8 mouse cellular contexts compared by ENCODE assay signal in genomic region chr4:34551098-34551809, GRCm38 (mm10). TPM values are rescaled to one million over a fixed set of nuclear protein-coding genes. Genes with fewer than 3 reads are reported as not detected.
DNase-seq lines count a peak whose midpoint lies in the region; ATAC-seq and TF ChIP-seq lines count a peak whose summit lies in the region.

No protein-coding gene starts in this region.

- peak overlapping the region; percentile 78 for H3K4me2 ChIP-seq in heart, embryonic 11.5 days
- peak overlapping the region; percentile 51 for H3K4me2 ChIP-seq in kidney, embryonic 14.5 days (replicated peaks; ENCODE audit: low read depth, low read length)
- H3K4me2 ChIP-seq in neural tube, embryonic 15.5 days = peak overlapping the region; percentile 66

- TF ChIP-seq POLR2A in bone marrow macrophage, adult 2 months (IDR thresholded peaks at IDR 0.05; ENCODE audit: borderline replicate concordance, low read depth, low read length) = no peak
- TF ChIP-seq POLR2A in embryonic fibroblast, embryonic 13.5 days (IDR thresholded peaks at IDR 0.05; ENCODE audit: low read depth, low read length) = peak; percentile 64; the same call in 1 of the 2 replicates
- TF ChIP-seq POLR2A in lung, adult 2 months (IDR thresholded peaks at IDR 0.05; ENCODE audit: borderline replicate concordance, extremely low read depth, low read depth, low read length) = no peak

- under 1% methylated on average over 48 of the region's 50 CpGs for WGBS in heart, embryonic 11.5 days (ENCODE audit: insufficient replicate concordance)
- WGBS in kidney, embryonic 14.5 days = 1% methylated on average over 48 of the region's 50 CpGs
- 1% methylated on average over 50 of the region's 50 CpGs for WGBS in lung, adult 2 months
- WGBS in neural tube, embryonic 15.5 days = under 1% methylated on average over 44 of the region's 50 CpGs

- H3K27me3 ChIP-seq in heart, embryonic 11.5 days (ENCODE audit: control insufficient read depth, insufficient read depth, low read length) = no peaks in the 10 kb centered on the region
- H3K27me3 ChIP-seq in kidney, embryonic 14.5 days (ENCODE audit: control insufficient read depth, insufficient read depth, low read length) = no peaks in the 10 kb centered on the region
- H3K27me3 ChIP-seq in neural tube, embryonic 15.5 days (replicated peaks) = no peaks in the 10 kb centered on the region

- H3K27ac ChIP-seq in bone marrow macrophage, adult 2 months (ENCODE audit: insufficient read depth, low read depth, low read length) = peak overlapping the region; percentile 88
- peak overlapping the region; percentile 96 for H3K27ac ChIP-seq in embryonic fibroblast, embryonic 13.5 days (ENCODE audit: insufficient read depth, low read length)
- peak overlapping the region; percentile 92 for H3K27ac ChIP-seq in heart, embryonic 11.5 days (ENCODE audit: low read depth, low read length)
- peak overlapping the region; percentile 94 for H3K27ac ChIP-seq in kidney, embryonic 14.5 days (ENCODE audit: low read depth, low read length)
- peak overlapping the region; percentile 95 for H3K27ac ChIP-seq in neural tube, embryonic 15.5 days (replicated peaks)

- peak; percentile 78 for DNase-seq in ES-CJ7 (ENCODE audit: low read depth, low spot score)
- DNase-seq in lung, adult 2 months = peak; percentile 52
- peak; percentile 53 to 69 for DNase-seq in thymus, postnatal 36 days

- ATAC-seq in heart, embryonic 11.5 days (replicated peaks; ENCODE audit: insufficient number of reproducible peaks, low FRiP score, low TSS enrichment) = peak; percentile 60
- peak; percentile 86 for ATAC-seq in kidney, embryonic 14.5 days (ENCODE audit: low FRiP score, low TSS enrichment)
- ATAC-seq in neural tube, embryonic 15.5 days (ENCODE audit: low FRiP score) = peak; percentile 53

- peak overlapping the region; percentile 99 for H3K9ac ChIP-seq in heart, embryonic 11.5 days (ENCODE audit: low read depth, low read length)
- H3K9ac ChIP-seq in kidney, embryonic 14.5 days (ENCODE audit: low read depth, low read length) = peak overlapping the region; percentile 99
- H3K9ac ChIP-seq in neural tube, embryonic 15.5 days (replicated peaks) = peak overlapping the region; percentile 99

- no peak for TF ChIP-seq CTCF in bone marrow macrophage, adult 2 months (IDR thresholded peaks at IDR 0.05; ENCODE audit: low read depth, low read length)
- TF ChIP-seq CTCF in embryonic fibroblast, embryonic 13.5 days (IDR thresholded peaks at IDR 0.05; ENCODE audit: borderline replicate concordance, insufficient read depth, low read length) = no peak
- TF ChIP-seq CTCF in lung, adult 2 months (IDR thresholded peaks at IDR 0.05; ENCODE audit: insufficient read depth, low read length) = no peak

- peaks cover 11% of the 10 kb centered on the region for H3K4me1 ChIP-seq in bone marrow macrophage, adult 2 months (ENCODE audit: control insufficient read depth, insufficient read depth, low read length)
- H3K4me1 ChIP-seq in embryonic fibroblast, embryonic 13.5 days (ENCODE audit: control insufficient read depth, insufficient read depth, low read length) = peaks cover 5% of the 10 kb centered on the region
- H3K4me1 ChIP-seq in heart, embryonic 11.5 days (ENCODE audit: control insufficient read depth, insufficient read depth, low read length) = peaks cover 15% of the 10 kb centered on the region
- peaks cover 14% of the 10 kb centered on the region for H3K4me1 ChIP-seq in kidney, embryonic 14.5 days (ENCODE audit: control insufficient read depth, insufficient read depth, low read length)
- peaks cover 14% of the 10 kb centered on the region for H3K4me1 ChIP-seq in lung, adult 2 months (ENCODE audit: control insufficient read depth, insufficient read depth, low read length)
- peaks cover 29% of the 10 kb centered on the region for H3K4me1 ChIP-seq in neural tube, embryonic 15.5 days

- H3K9me3 ChIP-seq in heart, embryonic 11.5 days (replicated peaks; ENCODE audit: control insufficient read depth, low read length) = no peaks in the 10 kb centered on the region
- no peaks in the 10 kb centered on the region for H3K9me3 ChIP-seq in kidney, embryonic 14.5 days (ENCODE audit: control insufficient read depth, low read length)
- H3K9me3 ChIP-seq in neural tube, embryonic 15.5 days (replicated peaks) = no peaks in the 10 kb centered on the region

- no peaks in the 10 kb centered on the region for H3K36me3 ChIP-seq in heart, embryonic 11.5 days (ENCODE audit: control insufficient read depth, insufficient read depth, low read length)
- H3K36me3 ChIP-seq in kidney, embryonic 14.5 days (ENCODE audit: control insufficient read depth, insufficient read depth, low read length) = peaks cover 5% of the 10 kb centered on the region; the same call in 1 of the 2 replicates
- H3K36me3 ChIP-seq in neural tube, embryonic 15.5 days = no peaks in the 10 kb centered on the region

- H3K4me3 ChIP-seq in bone marrow macrophage, adult 2 months (ENCODE audit: insufficient read depth, low read length) = peak overlapping the region; percentile 100
- H3K4me3 ChIP-seq in embryonic fibroblast, embryonic 13.5 days (ENCODE audit: insufficient read depth, low read length) = peak overlapping the region; percentile 96
- peak overlapping the region; percentile 88 for H3K4me3 ChIP-seq in heart, embryonic 11.5 days (ENCODE audit: low read depth, low read length)
- peak overlapping the region; percentile 98 for H3K4me3 ChIP-seq in kidney, embryonic 14.5 days (ENCODE audit: low read length)
- peak overlapping the region; percentile 99 for H3K4me3 ChIP-seq in lung, adult 2 months (replicated peaks; ENCODE audit: extremely low read depth, low read depth, low read length)
- peak overlapping the region; percentile 99 for H3K4me3 ChIP-seq in neural tube, embryonic 15.5 days (replicated peaks)

RNA-seq across cellular contexts. Expression of gene Akirin2, which starts 0.5 kb away (rescaled TPM):
- polyA plus RNA-seq in bone marrow macrophage, adult 2 months (2012; ENCODE audit: insufficient read depth, insufficient read length, missing spikeins) = 79.2 and 86.0 TPM in 2 replicates
- 72.1 and 87.2 TPM in 2 replicates for polyA plus RNA-seq in embryonic fibroblast, embryonic 13.5 days (2011; ENCODE audit: insufficient read length, low read depth, missing spikeins)
- polyA plus RNA-seq in heart, embryonic 11.5 days (2014; fragmentation: Nextera tagmentation; extraction: Ambion mirVana) = 50.5 and 52.5 TPM in 2 replicates
- 72.4 and 77.2 TPM in 2 replicates for polyA plus RNA-seq in kidney, embryonic 14.5 days (2014; fragmentation: Nextera tagmentation; extraction: Ambion mirVana)
- 24.1 and 26.0 TPM in 2 replicates for polyA plus RNA-seq in lung, adult 2 months (2012; rRNA removed)
- 74.3 and 90.5 TPM in 2 replicates for polyA plus RNA-seq in neural tube, embryonic 15.5 days (2015; fragmentation: Nextera tagmentation; extraction: Ambion mirVana)

Comparison
In these comparisons a context has a peak if more than half of its experiments do, and no peak if none do; other contexts are left out.
1. Peak in every context shown above with its lines: DNase-seq, ATAC-seq, H3K4me3 ChIP-seq and H3K27ac ChIP-seq.